ENCODE assay signal across 12 mouse cellular contexts in the genomic region with DNA sequence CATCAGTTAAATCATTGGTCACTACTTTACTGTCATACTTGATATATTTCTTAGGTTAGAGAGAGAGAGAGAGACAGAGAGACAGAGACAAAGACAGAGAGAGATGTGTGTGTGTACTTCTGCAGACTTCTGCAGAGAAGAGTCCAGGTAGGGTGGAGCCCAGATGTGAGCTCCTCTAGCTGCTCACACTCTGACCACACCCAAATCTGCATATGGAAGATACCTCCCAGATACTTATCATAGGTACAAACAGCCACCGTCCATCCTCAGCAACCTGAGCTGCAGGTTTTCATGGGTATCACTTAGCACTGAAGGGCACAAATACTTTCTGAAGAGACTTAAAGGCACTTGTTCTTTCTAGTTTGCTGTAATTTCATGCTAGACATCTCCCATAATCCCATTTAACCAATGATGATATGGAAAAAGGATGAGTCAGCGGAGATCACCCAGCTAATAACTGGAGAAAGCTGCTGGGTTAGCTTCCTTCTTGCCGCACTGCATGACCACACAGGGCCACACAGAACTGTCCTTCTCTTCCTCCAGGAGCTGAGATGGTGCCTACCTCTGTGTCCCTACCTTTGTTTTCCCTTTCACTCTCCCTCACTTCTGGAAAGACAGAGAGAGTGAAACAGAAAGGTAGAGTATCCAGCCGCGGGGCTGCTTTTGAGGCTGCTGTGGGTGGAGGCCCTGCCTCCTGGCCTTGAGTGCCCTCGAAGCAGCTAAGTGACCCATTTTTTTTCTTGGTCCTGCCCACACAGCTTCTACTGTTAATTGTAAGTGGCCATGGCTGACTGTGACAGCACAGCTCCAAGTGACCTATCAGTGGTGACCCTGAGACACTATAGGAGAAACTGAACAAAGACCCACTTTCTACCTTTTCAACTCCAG.
A peak's percentile ranks its signal among the peaks of the same experiment; 100 is the strongest.
DNase-seq lines count a peak whose midpoint lies in the region; ATAC-seq lines count a peak whose summit lies in the region.
"Had no signal": no experiment of that assay in that cellular context is flagged by ENCODE, and none has a peak within 500 bp of the region (broad histone marks: within the 10 kb centered on the region; RNA-seq: fewer than 3 reads in every experiment).

No protein-coding gene starts in this region.

- no peak for DNase-seq in heart, postnatal 25 days (ENCODE audit: low spot score)
- DNase-seq in spleen, postnatal 4 days (ENCODE audit: low spot score in 2 of 2) = peak; percentile 23 to 59
- DNase-seq in spleen, postnatal 14 days (ENCODE audit: low spot score in 2 of 2) = no peak
- no peak for DNase-seq in limb, embryonic 10.5 days (ENCODE audit: low spot score)
- no peak for DNase-seq in MN1 (ENCODE audit: low spot score)
- DNase-seq: cerebellum, adult 18-20 months; gastrocnemius, postnatal 10 days had no signal

- H3K4me3 ChIP-seq in heart, embryonic 12.5 days = no peak overlapping the region
- no peak overlapping the region for H3K4me3 ChIP-seq in limb, embryonic 10.5 days
- H3K4me3 ChIP-seq in midbrain, embryonic 15.5 days = no peak overlapping the region
- H3K4me3 ChIP-seq in forebrain, embryonic 12.5 days (replicated peaks) = no peak overlapping the region

- no peak overlapping the region for H3K4me2 ChIP-seq in heart, embryonic 12.5 days
- H3K4me2 ChIP-seq in midbrain, embryonic 15.5 days = no peak overlapping the region
- H3K4me2 ChIP-seq in forebrain, embryonic 12.5 days = no peak overlapping the region

- H3K9ac ChIP-seq in heart, embryonic 12.5 days = no peak overlapping the region
- no peak overlapping the region for H3K9ac ChIP-seq in midbrain, embryonic 15.5 days
- H3K9ac ChIP-seq in forebrain, embryonic 12.5 days = no peak overlapping the region

- H3K27me3 ChIP-seq in heart, embryonic 12.5 days (replicated peaks) = 0 out of 2 replicates have a peak, but pooled peaks cover 3% of the 10 kb centered on the region
- H3K27me3 ChIP-seq in limb, embryonic 10.5 days (ENCODE audit: low read depth, poor library complexity, severe bottlenecking) = no peaks in the 10 kb centered on the region
- no peaks in the 10 kb centered on the region for H3K27me3 ChIP-seq in midbrain, embryonic 15.5 days (replicated peaks)
- no peaks in the 10 kb centered on the region for H3K27me3 ChIP-seq in forebrain, embryonic 12.5 days

- H3K9me3 ChIP-seq in heart, embryonic 12.5 days (replicated peaks) = 0 out of 2 replicates have a peak, but pooled peaks cover 3% of the 10 kb centered on the region
- no peaks in the 10 kb centered on the region for H3K9me3 ChIP-seq in limb, embryonic 10.5 days (replicated peaks)
- H3K9me3 ChIP-seq in midbrain, embryonic 15.5 days = no peaks in the 10 kb centered on the region
- no peaks in the 10 kb centered on the region for H3K9me3 ChIP-seq in forebrain, embryonic 12.5 days

- 79% methylated on average over 6 of the region's 6 CpGs for WGBS in heart, embryonic 12.5 days
- WGBS in limb, embryonic 10.5 days = 88% methylated on average over 6 of the region's 6 CpGs
- 93% methylated on average over 6 of the region's 6 CpGs for WGBS in midbrain, embryonic 15.5 days
- 91% methylated on average over 6 of the region's 6 CpGs for WGBS in forebrain, embryonic 12.5 days

- intact Hi-C loops in heart, postnatal 25 days (cut with DNase I) = no loop called here

- H3K4me1 ChIP-seq in heart, embryonic 12.5 days (replicated peaks) = 0 out of 2 replicates have a peak, but pooled peaks cover 4% of the 10 kb centered on the region
- H3K4me1 ChIP-seq in limb, embryonic 10.5 days = peaks cover 9% of the 10 kb centered on the region; the same call in 1 of the 2 replicates
- no peaks in the 10 kb centered on the region for H3K4me1 ChIP-seq in midbrain, embryonic 15.5 days
- H3K4me1 ChIP-seq in forebrain, embryonic 12.5 days = no peaks in the 10 kb centered on the region

- H3K27ac ChIP-seq in heart, embryonic 12.5 days (ENCODE audit: poor library complexity, severe bottlenecking) = no peak overlapping the region
- 0 out of 2 replicates have a peak overlapping the region, but pooled peaks have one; percentile 1 for H3K27ac ChIP-seq in limb, embryonic 10.5 days
- no peak overlapping the region for H3K27ac ChIP-seq in midbrain, embryonic 15.5 days
- no peak overlapping the region for H3K27ac ChIP-seq in forebrain, embryonic 12.5 days

- ATAC-seq in heart, embryonic 12.5 days (ENCODE audit: insufficient number of reproducible peaks, low FRiP score) = peak; percentile 53; the same call in 1 of the 2 replicates
- ATAC-seq in midbrain, embryonic 15.5 days (replicated peaks) = no peak
- no peak for ATAC-seq in forebrain, embryonic 12.5 days (ENCODE audit: low FRiP score)
- ATAC-seq: inflammation-experienced regulatory T-cells, adult 6 months; midbrain, embryonic 16.5 days had no signal

- H3K36me3 ChIP-seq in heart, embryonic 12.5 days = no peaks in the 10 kb centered on the region
- no peaks in the 10 kb centered on the region for H3K36me3 ChIP-seq in limb, embryonic 10.5 days
- H3K36me3 ChIP-seq in midbrain, embryonic 15.5 days (replicated peaks) = no peaks in the 10 kb centered on the region
- no peaks in the 10 kb centered on the region for H3K36me3 ChIP-seq in forebrain, embryonic 12.5 days (replicated peaks)

Comparison
In these comparisons a context has a peak if more than half of its experiments do, and no peak if none do; other contexts are left out.
1. DNase-seq: peak in spleen, postnatal 4 days (2 of 2); none in heart, postnatal 25 days (single experiment), spleen, postnatal 14 days (0 of 2), limb, embryonic 10.5 days (single experiment) and MN1 (single experiment).